Mouse (Mus musculus): Measurements from ENCODE around the gene 4930595D18Rik. TPM values are rescaled to one million over a fixed set of nuclear protein-coding genes. Genes with fewer than 3 reads are reported as not detected.

Gene 4930595D18Rik
- total RNA-seq, 2 experiments from 2014 or later, result 0.31 to 0.45 TPM

- DNase-seq, result peak; percentile 75
Observed at GRCm38 (mm10) chr12:111165831-111166591, 18.3 kb downstream of the 4930595D18Rik start, which contains the start of gene Traf3. TSS of gene Traf3 (plus strand) at chr12:111166370.

- peak; percentile 44 for DNase-seq
Observed at GRCm38 (mm10) chr12:111165146-111165812, 19.0 kb downstream of the 4930595D18Rik start.

- DNase-seq, result peak; percentile 85
Observed at GRCm38 (mm10) chr12:111164310-111164751, 20.0 kb downstream of the 4930595D18Rik start.

GRCm38 (mm10) chr12:111162312-111163061 is 21.8 kb downstream of the 4930595D18Rik start:
- no peak for DNase-seq

GRCm38 (mm10) chr12:111161943-111162311 is 22.4 kb downstream of the 4930595D18Rik start:
- DNase-seq, result no peak

GRCm38 (mm10) chr12:111160871-111161270 is 23.4 kb downstream of the 4930595D18Rik start:
- DNase-seq, result no peak

- DNase-seq, result peak; percentile 29
Observed at GRCm38 (mm10) chr12:111159659-111160428, 24.4 kb downstream of the 4930595D18Rik start.

GRCm38 (mm10) chr12:111155756-111156155 is 28.5 kb downstream of the 4930595D18Rik start:
- DNase-seq, result no peak

- no peak for DNase-seq
Observed at GRCm38 (mm10) chr12:111154641-111155040, 29.6 kb downstream of the 4930595D18Rik start.

GRCm38 (mm10) chr12:111153946-111154345 is 30.3 kb downstream of the 4930595D18Rik start:
- DNase-seq, result no peak

GRCm38 (mm10) chr12:111152981-111153710 is 31.1 kb downstream of the 4930595D18Rik start:
- DNase-seq, result no peak

- DNase-seq, result no peak
Observed at GRCm38 (mm10) chr12:111152579-111152978, 31.7 kb downstream of the 4930595D18Rik start.

GRCm38 (mm10) chr12:111151422-111152156 is 32.7 kb downstream of the 4930595D18Rik start:
- no peak for DNase-seq

- DNase-seq, result no peak
Observed at GRCm38 (mm10) chr12:111150236-111150596, 34.1 kb downstream of the 4930595D18Rik start.

GRCm38 (mm10) chr12:111149495-111150235 is 34.6 kb downstream of the 4930595D18Rik start:
- DNase-seq, result no peak

- DNase-seq, result no peak
Observed at GRCm38 (mm10) chr12:111145269-111145668, 39.0 kb downstream of the 4930595D18Rik start.

GRCm38 (mm10) chr12:111144598-111144997 is 39.7 kb downstream of the 4930595D18Rik start:
- DNase-seq, result no peak

- peak; percentile 66 for DNase-seq
Observed at GRCm38 (mm10) chr12:111143509-111144063, 40.7 kb downstream of the 4930595D18Rik start.

GRCm38 (mm10) chr12:111143005-111143508 is 41.2 kb downstream of the 4930595D18Rik start:
- DNase-seq, result peak; percentile 47

All from gastrocnemius, postnatal 10 days (tissue).